Mouse (Mus musculus) erythroblast, adult 5-6 weeks (primary cell): ENCODE data around the gene Rrp12. TPM values are rescaled to one million over a fixed set of nuclear protein-coding genes. Genes with fewer than 3 reads are reported as not detected.
A peak's percentile ranks its signal among the peaks of the same experiment; 100 is the strongest.
"Not testable (repeated sequence)": the region's sequence is repeated elsewhere in the genome, so short reads cannot be mapped to it uniquely, and the experiment has no call there.

Source experiments
- ATAC-seq: replicated peaks from 2 replicates; pipeline ENCODE4 v1.8.0; 2016; ENCODE audit warnings: moderate number of reproducible peaks, mild to moderate bottlenecking, moderate TSS enrichment, inconsistent platforms; ENCODE audit not compliant: poor library complexity, low FRiP score, severe bottlenecking
- total RNA-seq, 2 experiments: library from RNA; stranded (forward) in 1 of 2; stranded (reverse) in 1 of 2; fragments of 150-400 nt in 1 of 2; fragments of 200-764, 138-1000 nt in 1 of 2; gene quantifications; 2 replicates each; pipeline versions ENCODE4 v1.2.3 to v1.2.4; 2015 to 2017; ENCODE audit warnings: low replicate concordance in 2 of 2

Gene Rrp12
- total RNA-seq, 2 experiments from 2014 or later, result 2.6 to 2.9 TPM

- ATAC-seq, result no peak
Measured at GRCm38 (mm10) chr19:41907079-41907760, 11.2 kb upstream of the Rrp12 start.

GRCm38 (mm10) chr19:41906311-41907078, 10.5 kb upstream of the Rrp12 start:
- no peak for ATAC-seq

- no peak for ATAC-seq
Measured at GRCm38 (mm10) chr19:41905246-41905645, 9.3 kb upstream of the Rrp12 start.

GRCm38 (mm10) chr19:41902848-41903593, 7.0 kb upstream of the Rrp12 start:
- no peak for ATAC-seq

- no peak for ATAC-seq
Measured at GRCm38 (mm10) chr19:41901696-41902095, 5.7 kb upstream of the Rrp12 start.

GRCm38 (mm10) chr19:41900495-41901090, 4.6 kb upstream of the Rrp12 start:
- ATAC-seq, result no peak

GRCm38 (mm10) chr19:41898860-41899259, 2.9 kb upstream of the Rrp12 start:
- ATAC-seq, result peak; percentile 50; the same call in 1 of the 2 replicates

- no peak for ATAC-seq
Measured at GRCm38 (mm10) chr19:41896319-41896711, 342 bp upstream of the Rrp12 start.

GRCm38 (mm10) chr19:41894959-41895358, 1.0 kb downstream of the Rrp12 start:
- no peak for ATAC-seq

GRCm38 (mm10) chr19:41888191-41888590, 7.8 kb downstream of the Rrp12 start:
- no peak for ATAC-seq

- ATAC-seq, result no peak
Measured at GRCm38 (mm10) chr19:41883882-41884281, 12.1 kb downstream of the Rrp12 start.

- no peak for ATAC-seq
Measured at GRCm38 (mm10) chr19:41881842-41882241, 14.1 kb downstream of the Rrp12 start.

GRCm38 (mm10) chr19:41874356-41874755, 21.6 kb downstream of the Rrp12 start:
- no peak for ATAC-seq

GRCm38 (mm10) chr19:41872285-41872684, 23.7 kb downstream of the Rrp12 start:
- ATAC-seq, result no peak

- ATAC-seq, result not testable (repeated sequence)
Measured at GRCm38 (mm10) chr19:41869946-41870345, 26.0 kb downstream of the Rrp12 start.

GRCm38 (mm10) chr19:41869296-41869695, 26.7 kb downstream of the Rrp12 start:
- ATAC-seq, result no peak

GRCm38 (mm10) chr19:41866707-41867106, 29.3 kb downstream of the Rrp12 start:
- ATAC-seq, result no peak

- ATAC-seq, result no peak
Measured at GRCm38 (mm10) chr19:41857816-41858310, 38.1 kb downstream of the Rrp12 start.

- no peak for ATAC-seq
Measured at GRCm38 (mm10) chr19:41857086-41857762, 38.7 kb downstream of the Rrp12 start.
